Mouse (Mus musculus): ENCODE results near the gene Dmrt2. TPM values are rescaled to one million over a fixed set of nuclear protein-coding genes. Genes with fewer than 3 reads are reported as not detected.

Gene Dmrt2
- polyA plus RNA-seq, 1 experiment: 1.4 TPM

- no peak overlapping the region for H3K4me3 ChIP-seq (ENCODE audit: insufficient read depth, poor library complexity, severe bottlenecking)
- H3K27me3 ChIP-seq (ENCODE audit: control insufficient read depth, insufficient read depth, insufficient read length): no peaks in the 10 kb centered on the region
- H3K79me2 ChIP-seq (ENCODE audit: control insufficient read depth, insufficient read depth): no peaks in the 10 kb centered on the region
Observed at GRCm38 (mm10) chr19:25698850-25699249, 26.6 kb downstream of the Dmrt2 start.

GRCm38 (mm10) chr19:25713382-25713781 lies 41.2 kb downstream of the Dmrt2 start:
- TF ChIP-seq USF1 (IDR thresholded peaks at IDR 0.05; ENCODE audit: low read depth): no peak
- TF ChIP-seq CTCF (IDR thresholded peaks at IDR 0.05; ENCODE audit: control insufficient read depth, insufficient read depth, insufficient read length): peak; percentile 19
- TF ChIP-seq MAX (IDR thresholded peaks at IDR 0.05): no peak
- no peak for TF ChIP-seq CEBPB (IDR thresholded peaks at IDR 0.05; ENCODE audit: low read depth)
- no peak for TF ChIP-seq FOSL1 (IDR thresholded peaks at IDR 0.05; ENCODE audit: insufficient read depth, low read length, poor library complexity, severe bottlenecking)
- H3K79me2 ChIP-seq (ENCODE audit: control insufficient read depth, insufficient read depth): no peaks in the 10 kb centered on the region

More at GRCm38 (mm10) chr19:25698850-25699249, 26.6 kb downstream of the Dmrt2 start:
- Histone ChIP-seq H3ac (ENCODE audit: control insufficient read depth, insufficient read length, low read depth) (no peak overlapping the region), H3K79me3 (ENCODE audit: low read depth) (no peaks in the 10 kb centered on the region), H3K36me3 (ENCODE audit: control insufficient read depth, insufficient read depth) (no peaks in the 10 kb centered on the region)
- no peak for TF ChIP-seq MYOD1 (IDR thresholded peaks at IDR 0.05; ENCODE audit: control insufficient read depth, insufficient read length, low read depth)
- TF ChIP-seq MAX (IDR thresholded peaks at IDR 0.05): no peak
- TF ChIP-seq CTCF (IDR thresholded peaks at IDR 0.05; ENCODE audit: control insufficient read depth, insufficient read depth, insufficient read length): no peak
- no peak for TF ChIP-seq USF1 (IDR thresholded peaks at IDR 0.05; ENCODE audit: low read depth)
- TF ChIP-seq CEBPB (IDR thresholded peaks at IDR 0.05; ENCODE audit: low read depth): no peak
- TF ChIP-seq MYOG (IDR thresholded peaks at IDR 0.05; ENCODE audit: control insufficient read depth, extremely low read depth, insufficient read length): no peak
- TF ChIP-seq FOSL1 (IDR thresholded peaks at IDR 0.05; ENCODE audit: insufficient read depth, low read length, poor library complexity, severe bottlenecking): no peak

GRCm38 (mm10) chr19:25714927-25715326 lies 42.7 kb downstream of the Dmrt2 start:
- Histone ChIP-seq H3K79me3 (ENCODE audit: low read depth) (no peaks in the 10 kb centered on the region), H3K4me3 (ENCODE audit: insufficient read depth, poor library complexity, severe bottlenecking) (no peak overlapping the region), H3ac (ENCODE audit: control insufficient read depth, insufficient read length, low read depth) (no peak overlapping the region), H3K36me3 (ENCODE audit: control insufficient read depth, insufficient read depth) (no peaks in the 10 kb centered on the region), H3K79me2 (ENCODE audit: control insufficient read depth, insufficient read depth) (no peaks in the 10 kb centered on the region), H3K27me3 (ENCODE audit: control insufficient read depth, insufficient read depth, insufficient read length) (no peaks in the 10 kb centered on the region)
- TF ChIP-seq MAX (IDR thresholded peaks at IDR 0.05) (no peak), FOSL1 (IDR thresholded peaks at IDR 0.05; ENCODE audit: insufficient read depth, low read length, poor library complexity, severe bottlenecking) (no peak), CEBPB (IDR thresholded peaks at IDR 0.05; ENCODE audit: low read depth) (no peak), MYOD1 (IDR thresholded peaks at IDR 0.05; ENCODE audit: control insufficient read depth, insufficient read length, low read depth) (no peak), MYOG (IDR thresholded peaks at IDR 0.05; ENCODE audit: control insufficient read depth, extremely low read depth, insufficient read length) (no peak), USF1 (IDR thresholded peaks at IDR 0.05; ENCODE audit: low read depth) (no peak), CTCF (IDR thresholded peaks at IDR 0.05; ENCODE audit: control insufficient read depth, insufficient read depth, insufficient read length) (no peak)

More at GRCm38 (mm10) chr19:25713382-25713781, 41.2 kb downstream of the Dmrt2 start:
- H3K36me3 ChIP-seq (ENCODE audit: control insufficient read depth, insufficient read depth): no peaks in the 10 kb centered on the region
- no peak overlapping the region for H3K4me3 ChIP-seq (ENCODE audit: insufficient read depth, poor library complexity, severe bottlenecking)
- H3K27me3 ChIP-seq (ENCODE audit: control insufficient read depth, insufficient read depth, insufficient read length): no peaks in the 10 kb centered on the region
- no peak overlapping the region for H3ac ChIP-seq (ENCODE audit: control insufficient read depth, insufficient read length, low read depth)
- H3K79me3 ChIP-seq (ENCODE audit: low read depth): no peaks in the 10 kb centered on the region

GRCm38 (mm10) chr19:25722616-25723015 lies 50.4 kb downstream of the Dmrt2 start:
- Histone ChIP-seq H3K27me3 (ENCODE audit: control insufficient read depth, insufficient read depth, insufficient read length) (no peaks in the 10 kb centered on the region), H3K4me3 (ENCODE audit: insufficient read depth, poor library complexity, severe bottlenecking) (no peak overlapping the region), H3K79me3 (ENCODE audit: low read depth) (no peaks in the 10 kb centered on the region), H3K79me2 (ENCODE audit: control insufficient read depth, insufficient read depth) (no peaks in the 10 kb centered on the region), H3K36me3 (ENCODE audit: control insufficient read depth, insufficient read depth) (no peaks in the 10 kb centered on the region), H3ac (ENCODE audit: control insufficient read depth, insufficient read length, low read depth) (no peak overlapping the region)
- TF ChIP-seq MYOD1 (IDR thresholded peaks at IDR 0.05; ENCODE audit: control insufficient read depth, insufficient read length, low read depth): no peak
- no peak for TF ChIP-seq MYOG (IDR thresholded peaks at IDR 0.05; ENCODE audit: control insufficient read depth, extremely low read depth, insufficient read length)
- TF ChIP-seq FOSL1 (IDR thresholded peaks at IDR 0.05; ENCODE audit: insufficient read depth, low read length, poor library complexity, severe bottlenecking): no peak
- TF ChIP-seq USF1 (IDR thresholded peaks at IDR 0.05; ENCODE audit: low read depth): no peak
- TF ChIP-seq CTCF (IDR thresholded peaks at IDR 0.05; ENCODE audit: control insufficient read depth, insufficient read depth, insufficient read length): no peak
- no peak for TF ChIP-seq MAX (IDR thresholded peaks at IDR 0.05)
- TF ChIP-seq CEBPB (IDR thresholded peaks at IDR 0.05; ENCODE audit: low read depth): no peak

Other genes starting within 250 kb of the Dmrt2 start
- gene Dmrt1, start 166.8 kb upstream of the Dmrt2 start, polyA plus RNA-seq (2012; fragmentation: generic; extraction: Trizol): not detected
- 0.33 TPM for gene Dmrt3, start 62.1 kb upstream of the Dmrt2 start, polyA plus RNA-seq (2012; fragmentation: generic; extraction: Trizol)